Mouse (Mus musculus) right cerebral cortex, adult 18-20 months (tissue): ENCODE measurements around the gene Ufsp1.
"Not testable (repeated sequence)": the region's sequence is repeated elsewhere in the genome, so short reads cannot be mapped to it uniquely, and the experiment has no call there.

Source experiments
- DNase-seq: peaks from one replicate; pipeline ENCODE4 v3.0.0; 2022; ENCODE audit warnings: mixed read lengths

Gene Ufsp1

GRCm38 (mm10) chr5:137293839-137294743 lies at the start of gene Ufsp1:
Gene Ufsp1, plus strand, starts transcription at chr5:137294629.
- peak; percentile 98 for DNase-seq

- DNase-seq: no peak
These were observed 30.3 kb upstream of the Ufsp1 start for GRCm38 (mm10) chr5:137263897-137264720.

GRCm38 (mm10) chr5:137264787-137265186 lies 29.6 kb upstream of the Ufsp1 start:
- no peak for DNase-seq

- DNase-seq: no peak
These were observed 26.1 kb upstream of the Ufsp1 start for GRCm38 (mm10) chr5:137268131-137268910.

GRCm38 (mm10) chr5:137277360-137278342 lies 16.8 kb upstream of the Ufsp1 start:
- DNase-seq: no peak

- not testable (repeated sequence) for DNase-seq
These were observed 10.0 kb upstream of the Ufsp1 start for GRCm38 (mm10) chr5:137284411-137284810.

GRCm38 (mm10) chr5:137285045-137285444 lies 9.4 kb upstream of the Ufsp1 start:
- DNase-seq: no peak

GRCm38 (mm10) chr5:137285986-137286385 lies 8.4 kb upstream of the Ufsp1 start:
- no peak for DNase-seq

- DNase-seq: peak; percentile 92
These were observed 7.8 kb upstream of the Ufsp1 start for GRCm38 (mm10) chr5:137286655-137287031.

- peak; percentile 81 for DNase-seq
These were observed 7.1 kb upstream of the Ufsp1 start, which contains the start of gene Ache for GRCm38 (mm10) chr5:137287032-137287952. Gene Ache, plus strand, starts transcription at chr5:137287519.

GRCm38 (mm10) chr5:137287953-137288743 lies 6.3 kb upstream of the Ufsp1 start:
- DNase-seq: peak; percentile 65

- DNase-seq: peak; percentile 60
These were observed 5.4 kb upstream of the Ufsp1 start for GRCm38 (mm10) chr5:137288999-137289470.

GRCm38 (mm10) chr5:137289591-137290365 lies 4.7 kb upstream of the Ufsp1 start:
- DNase-seq: no peak

- no peak for DNase-seq
These were observed 3.8 kb upstream of the Ufsp1 start for GRCm38 (mm10) chr5:137290677-137291076.

- no peak for DNase-seq
These were observed 3.0 kb upstream of the Ufsp1 start for GRCm38 (mm10) chr5:137291381-137291926.

- peak; percentile 84 for DNase-seq
These were observed 1.1 kb upstream of the Ufsp1 start for GRCm38 (mm10) chr5:137293282-137293681.

- no peak for DNase-seq
These were observed 290 bp downstream of the Ufsp1 start for GRCm38 (mm10) chr5:137294744-137295093.

- DNase-seq: no peak
These were observed 867 bp downstream of the Ufsp1 start for GRCm38 (mm10) chr5:137295296-137295695.
